Mouse (Mus musculus) cortical plate, adult 2 months (tissue): ENCODE data around the gene Nsd1.

Experiments
- CTCF ChIP-seq: fragments of 200-500 bp; IDR thresholded peaks from 2 replicates; pipeline ENCODE4 v1.5.1; 2011; ENCODE audit warnings: mild to moderate bottlenecking, control low read depth, low read length; ENCODE audit not compliant: insufficient read depth; ENCODE audit errors: extremely low read depth
- POLR2A ChIP-seq: fragments of 200-500 bp; IDR thresholded peaks from 2 replicates; pipeline ENCODE4 v1.6.1; 2011; ENCODE audit warnings: mild to moderate bottlenecking, low read length, control low read depth; ENCODE audit not compliant: insufficient read depth; ENCODE audit errors: extremely low read depth

- TF ChIP-seq POLR2A (no peak), CTCF (no peak)
Observed at GRCm38 (mm10) chr13:55224364-55224763, 14.8 kb downstream of the Nsd1 start.
